Mouse (Mus musculus) liver, postnatal 0 days (tissue): ENCODE measurements around the gene Stx1a. TPM values are rescaled to one million over a fixed set of nuclear protein-coding genes. Genes with fewer than 3 reads are reported as not detected.
A peak's percentile ranks its signal among the peaks of the same experiment; 100 is the strongest.

Experiments used
- ATAC-seq: fragments of 200-750 bp; cut with Nextera tagmentation; 2 replicates; pipeline ENCODE4 v1.8.0; 2017; ENCODE audit warnings: mild to moderate bottlenecking, moderate library complexity
- DNase-seq: peaks from one replicate; pipeline ENCODE4 v3.0.0-alpha.2; 2016
- H3K27ac ChIP-seq: fragments of 300-500 bp; sonication (generic); 2 replicates; pipeline ENCODE4 v1.5.1; 2014; ENCODE audit warnings: antibody characterized with exemption, moderate library complexity, mild to moderate bottlenecking, low read depth
- H3K27me3 ChIP-seq: fragments of 300-500 bp; sonication (generic); 2 replicates; pipeline ENCODE4 v1.6.1; 2014; ENCODE audit warnings: low read length, control low read depth, mixed read lengths; ENCODE audit not compliant: insufficient read depth
- H3K36me3 ChIP-seq: fragments of 300-500 bp; sonication (generic); replicated peaks from 2 replicates; pipeline ENCODE4 v1.6.1; 2014; ENCODE audit warnings: mild to moderate bottlenecking, control low read depth, low read length, moderate library complexity, mixed read lengths; ENCODE audit not compliant: insufficient read depth
- H3K4me1 ChIP-seq: fragments of 300-500 bp; sonication (generic); 2 replicates; pipeline ENCODE4 v1.6.1; 2014; ENCODE audit warnings: antibody characterized with exemption, mild to moderate bottlenecking, control low read depth; ENCODE audit not compliant: insufficient read depth
- H3K4me2 ChIP-seq: fragments of 300-500 bp; sonication (generic); 2 replicates; pipeline ENCODE4 v1.6.1; 2014; ENCODE audit warnings: low read depth, mild to moderate bottlenecking, low read length, moderate library complexity, mixed read lengths
- H3K4me3 ChIP-seq: fragments of 300-500 bp; sonication (generic); 2 replicates; pipeline ENCODE4 v1.5.1; 2014; ENCODE audit warnings: low read depth, low read length
- H3K9ac ChIP-seq: fragments of 300-500 bp; sonication (generic); replicated peaks from 2 replicates; pipeline ENCODE4 v1.6.1; 2014; ENCODE audit warnings: mild to moderate bottlenecking, moderate library complexity
- H3K9me3 ChIP-seq: fragments of 300-500 bp; sonication (generic); 2 replicates; pipeline ENCODE4 v1.6.1; 2016; ENCODE audit warnings: mild to moderate bottlenecking, control low read depth, low read length, mixed read lengths
- CTCF ChIP-seq: sonication (generic); IDR thresholded peaks from 2 replicates; pipeline ENCODE4 v1.5.1; 2016; ENCODE audit warnings: antibody characterized with exemption, low read depth
- EP300 ChIP-seq: IDR thresholded peaks from 2 replicates; pipeline ENCODE4 v1.6.1; 2016; ENCODE audit warnings: antibody characterized with exemption, low read depth, mild to moderate bottlenecking
- WGBS: fragments of 180-500 bp; shearing (Covaris S2); extraction: QIAGEN DNeasy Blood & Tissue Kit; methylation state at CpG from one replicate; pipeline ENCODE4 v1.1.7; 2014; ENCODE audit not compliant: insufficient replicate concordance; 5-methylcytosine and 5-hydroxymethylcytosine counted together
- polyA plus RNA-seq: library from polyadenylated mRNA; unstranded; fragments of >200 nt; fragmentation: Nextera tagmentation; extraction: Ambion mirVana; gene quantifications from 2 replicates; pipeline ENCODE4 v1.2.1, GENCODE M21; 2015

Gene Stx1a
- polyA plus RNA-seq, 1 experiment from 2014 or later, result 2.3 TPM

GRCm38 (mm10) chr5:135010841-135011743, 12.2 kb upstream of the Stx1a start:
- no peak for TF ChIP-seq EP300
- no peak for TF ChIP-seq CTCF
- Histone ChIP-seq H3K4me3 (no peak overlapping the region), H3K9me3 (no peaks in the 10 kb centered on the region), H3K4me1 (peaks cover 22% of the 10 kb centered on the region), H3K27ac (no peak overlapping the region), H3K27me3 (no peaks in the 10 kb centered on the region), H3K4me2 (peak overlapping the region; percentile 75; the same call in 1 of the 2 replicates), H3K36me3 (no peaks in the 10 kb centered on the region), H3K9ac (no peak overlapping the region)
- DNase-seq (no peak), ATAC-seq (no peak)
- 83% methylated on average over 25 of the region's 25 CpGs for WGBS

GRCm38 (mm10) chr5:135011809-135012613, 11.3 kb upstream of the Stx1a start:
- H3K9me3 ChIP-seq, result no peaks in the 10 kb centered on the region
- H3K4me2 ChIP-seq, result peak overlapping the region; percentile 34
- H3K27me3 ChIP-seq, result no peaks in the 10 kb centered on the region
- H3K27ac ChIP-seq, result peak overlapping the region; percentile 37
- H3K4me1 ChIP-seq, result peaks cover 22% of the 10 kb centered on the region
- ATAC-seq, result no peak
- H3K36me3 ChIP-seq, result no peaks in the 10 kb centered on the region
- no peak overlapping the region; the same call in 1 of the 2 replicates for H3K9ac ChIP-seq
- 0 out of 2 replicates have a peak overlapping the region, but pooled peaks have one; percentile 4 for H3K4me3 ChIP-seq
- TF ChIP-seq EP300, result no peak
- no peak for TF ChIP-seq CTCF
- no peak for DNase-seq
- WGBS, result 72% methylated on average over 24 of the region's 26 CpGs

GRCm38 (mm10) chr5:135012671-135013441, 10.4 kb upstream of the Stx1a start:
- Histone ChIP-seq H3K27me3 (no peaks in the 10 kb centered on the region), H3K4me2 (peak overlapping the region; percentile 34), H3K36me3 (no peaks in the 10 kb centered on the region), H3K4me3 (0 out of 2 replicates have a peak overlapping the region, but pooled peaks have one; percentile 4), H3K4me1 (peaks cover 21% of the 10 kb centered on the region), H3K9me3 (no peaks in the 10 kb centered on the region), H3K9ac (no peak overlapping the region), H3K27ac (peak overlapping the region; percentile 37; the same call in 1 of the 2 replicates)
- DNase-seq (peak; percentile 85), ATAC-seq (no peak)
- TF ChIP-seq EP300 (no peak), CTCF (peak; percentile 85)
- WGBS, result 16% methylated on average over 16 of the region's 16 CpGs

GRCm38 (mm10) chr5:135015497-135015896, 7.8 kb upstream of the Stx1a start:
- ATAC-seq, result peak; percentile 44

GRCm38 (mm10) chr5:135016224-135016759, 7.0 kb upstream of the Stx1a start:
- Histone ChIP-seq H3K9me3 (no peaks in the 10 kb centered on the region), H3K9ac (no peak overlapping the region), H3K4me2 (no peak overlapping the region), H3K36me3 (no peaks in the 10 kb centered on the region), H3K27me3 (no peaks in the 10 kb centered on the region), H3K4me1 (peaks cover 4% of the 10 kb centered on the region; the same call in 1 of the 2 replicates), H3K27ac (peak overlapping the region; percentile 24; the same call in 1 of the 2 replicates), H3K4me3 (no peak overlapping the region)
- peak; percentile 64 for ATAC-seq
- TF ChIP-seq EP300 (0 out of 2 replicates have a peak, but pooled peaks have one; percentile 19), CTCF (peak; percentile 42)
- peak; percentile 35 for DNase-seq
- WGBS, result 52% methylated on average over 4 of the region's 4 CpGs

More at GRCm38 (mm10) chr5:135015497-135015896, 7.8 kb upstream of the Stx1a start:
- Histone ChIP-seq H3K4me1 (peaks cover 8% of the 10 kb centered on the region), H3K9me3 (no peaks in the 10 kb centered on the region), H3K4me3 (no peak overlapping the region), H3K9ac (no peak overlapping the region), H3K27me3 (no peaks in the 10 kb centered on the region), H3K36me3 (no peaks in the 10 kb centered on the region), H3K27ac (peak overlapping the region; percentile 24), H3K4me2 (no peak overlapping the region)
- WGBS, result 18% methylated on average over 7 of the region's 7 CpGs
- TF ChIP-seq EP300 (no peak), CTCF (peak; percentile 98)
- DNase-seq, result peak; percentile 89
